Mouse (Mus musculus) E14TG2a.4 (cell line): ENCODE results near the gene Ddx50.

Source experiments
- CTCF ChIP-seq: conservative IDR thresholded peaks from 2 replicates; pipeline ENCODE4 v1.5.1; 2014; ENCODE audit warnings: low read length
- POU5F1 ChIP-seq: IDR thresholded peaks from 2 replicates; pipeline ENCODE4 v1.6.1; 2014; ENCODE audit warnings: low read length, borderline replicate concordance

DNA sequence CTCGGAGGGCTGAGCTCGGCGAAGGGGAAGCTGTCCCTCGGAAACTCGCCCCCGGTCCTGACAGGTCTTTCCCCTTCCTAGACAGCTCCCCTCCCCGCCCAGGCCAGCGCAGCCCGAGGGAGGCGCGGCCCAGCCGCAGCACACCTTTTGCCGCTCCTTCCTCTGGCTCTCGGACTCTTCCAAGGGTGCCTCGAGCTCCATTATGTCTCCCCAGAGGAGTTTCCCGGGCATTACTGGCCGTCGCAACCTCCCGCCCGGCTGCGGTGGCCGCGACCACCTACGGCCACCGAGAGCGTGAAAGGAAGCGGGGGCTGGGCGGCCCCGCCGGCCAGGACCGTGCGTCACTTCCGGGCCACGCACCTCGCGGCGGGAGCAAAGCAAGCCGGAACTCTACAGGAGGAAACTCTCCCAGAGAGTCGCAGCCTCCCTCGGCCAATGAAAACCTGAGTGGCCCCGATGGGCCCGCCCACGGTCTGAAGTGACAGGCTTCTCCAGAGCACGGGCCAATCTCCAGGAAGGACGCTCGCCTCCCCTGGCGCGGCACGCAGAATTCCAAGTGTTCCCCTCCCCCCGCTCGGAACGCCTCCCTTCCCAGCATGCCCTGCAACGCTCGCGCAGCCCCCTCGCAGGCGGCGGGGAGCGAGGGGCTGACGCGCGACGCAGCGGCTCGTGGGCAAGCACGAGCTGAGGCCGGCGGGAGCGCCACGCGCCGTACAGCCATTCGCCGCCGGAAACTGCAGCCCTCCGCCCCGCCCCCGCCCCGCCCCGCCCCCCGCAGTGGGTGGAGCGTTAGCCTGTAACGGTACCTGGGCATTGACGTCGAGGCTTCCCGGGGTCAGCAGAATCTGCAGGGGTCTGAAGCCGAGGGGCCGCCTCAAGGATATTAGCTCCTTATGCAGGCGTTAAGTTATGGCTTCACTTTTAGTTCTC is at the start of gene Ddx50:
- TF ChIP-seq CTCF (no peak), POU5F1 (no peak)
